Mouse (Mus musculus) neural tube, embryonic 13.5 days (tissue): ENCODE results near the gene S1pr2. TPM values are rescaled to one million over a fixed set of nuclear protein-coding genes. Genes with fewer than 3 reads are reported as not detected.

Experiments
- ATAC-seq: fragments of 200-750 bp; cut with Nextera tagmentation; 2 replicates; pipeline ENCODE4 v1.8.0; 2017; ENCODE audit warnings: low read depth, mild to moderate bottlenecking, moderate TSS enrichment, moderate library complexity
- H3K27ac ChIP-seq: fragments of 300-500 bp; sonication (generic); replicated peaks from 2 replicates; pipeline ENCODE4 v1.5.1; 2015; ENCODE audit warnings: moderate library complexity, mild to moderate bottlenecking, inconsistent platforms
- H3K27me3 ChIP-seq: fragments of 300-500 bp; sonication (generic); 2 replicates; pipeline ENCODE4 v1.6.1; 2015; ENCODE audit warnings: mild to moderate bottlenecking, inconsistent platforms
- H3K36me3 ChIP-seq: fragments of 300-500 bp; sonication (generic); 2 replicates; pipeline ENCODE4 v1.6.1; 2015; ENCODE audit warnings: mild to moderate bottlenecking, inconsistent platforms
- H3K4me1 ChIP-seq: fragments of 300-500 bp; sonication (generic); replicated peaks from 2 replicates; pipeline ENCODE4 v1.6.1; 2015; ENCODE audit warnings: inconsistent platforms
- H3K4me2 ChIP-seq: fragments of 300-500 bp; sonication (generic); 2 replicates; pipeline ENCODE4 v1.6.1; 2015; ENCODE audit warnings: inconsistent platforms, mild to moderate bottlenecking, moderate library complexity
- H3K4me3 ChIP-seq: fragments of 300-500 bp; sonication (generic); 2 replicates; pipeline ENCODE4 v1.5.1; 2015; ENCODE audit warnings: mild to moderate bottlenecking, inconsistent platforms
- H3K9ac ChIP-seq: fragments of 300-500 bp; sonication (generic); 2 replicates; pipeline ENCODE4 v1.6.1; 2015; ENCODE audit warnings: moderate library complexity, mild to moderate bottlenecking, inconsistent platforms
- H3K9me3 ChIP-seq: fragments of 300-500 bp; sonication (generic); 2 replicates; pipeline ENCODE4 v1.6.1; 2016; ENCODE audit warnings: inconsistent platforms
- WGBS: fragments of 180-500 bp; shearing (Covaris S2); methylation state at CpG from one replicate; pipeline ENCODE4 v1.1.7; 2015; 5-methylcytosine and 5-hydroxymethylcytosine counted together
- polyA plus RNA-seq: library from polyadenylated mRNA; unstranded; fragments of >200 nt; fragmentation: Nextera tagmentation; extraction: Ambion mirVana; gene quantifications from 2 replicates; pipeline ENCODE4 v1.2.1, GENCODE M21; 2015

S1pr2 gene
- polyA plus RNA-seq, 1 experiment from 2014 or later: 10.1 TPM

GRCm38 (mm10) chr9:20993165-20993898 lies 16.8 kb upstream of the S1pr2 start:
- no peak for ATAC-seq

DNA sequence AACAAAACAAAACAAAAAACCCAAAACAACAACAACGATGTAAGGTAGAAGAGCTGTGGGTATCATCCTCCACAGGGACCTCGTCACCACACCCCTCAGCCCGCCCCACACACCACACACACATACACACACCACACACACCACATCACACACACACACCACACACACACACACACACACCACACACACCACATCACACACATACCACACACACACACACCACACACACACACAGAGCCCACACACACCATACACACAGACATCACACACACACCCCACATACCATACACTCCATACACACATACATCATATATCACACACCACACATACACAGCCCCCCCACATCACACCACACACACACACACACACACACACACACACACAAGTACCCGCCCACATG lies 15.0 kb upstream of the S1pr2 start:
- no peaks in the 10 kb centered on the region for H3K9me3 ChIP-seq
- H3K4me3 ChIP-seq: no peak overlapping the region
- peaks cover 5% of the 10 kb centered on the region for H3K4me1 ChIP-seq
- ATAC-seq: no peak
- WGBS: 96% methylated on average over 4 of the region's 4 CpGs
- H3K9ac ChIP-seq: no peak overlapping the region
- H3K27me3 ChIP-seq: peaks cover 6% of the 10 kb centered on the region; the same call in 1 of the 2 replicates
- H3K36me3 ChIP-seq: no peaks in the 10 kb centered on the region
- no peak overlapping the region for H3K27ac ChIP-seq
- H3K4me2 ChIP-seq: no peak overlapping the region

More at GRCm38 (mm10) chr9:20993165-20993898, 16.8 kb upstream of the S1pr2 start:
- no peak overlapping the region for H3K4me2 ChIP-seq
- H3K4me1 ChIP-seq: peaks cover 5% of the 10 kb centered on the region
- H3K4me3 ChIP-seq: no peak overlapping the region
- no peaks in the 10 kb centered on the region for H3K36me3 ChIP-seq
- H3K27ac ChIP-seq: no peak overlapping the region
- H3K9me3 ChIP-seq: no peaks in the 10 kb centered on the region
- H3K27me3 ChIP-seq: peaks cover 2% of the 10 kb centered on the region; the same call in 1 of the 2 replicates
- no peak overlapping the region for H3K9ac ChIP-seq
- 49% methylated on average over 5 of the region's 5 CpGs for WGBS

- Histone ChIP-seq H3K27me3 (peaks cover 6% of the 10 kb centered on the region; the same call in 1 of the 2 replicates), H3K4me3 (no peak overlapping the region), H3K9me3 (no peaks in the 10 kb centered on the region), H3K27ac (no peak overlapping the region), H3K4me1 (peaks cover 5% of the 10 kb centered on the region), H3K4me2 (peak overlapping the region; percentile 26), H3K36me3 (no peaks in the 10 kb centered on the region), H3K9ac (peak overlapping the region; percentile 45; the same call in 1 of the 2 replicates)
- no peak for ATAC-seq
- WGBS: 5% methylated on average over 10 of the region's 10 CpGs
Measured at GRCm38 (mm10) chr9:20990861-20991260, 14.3 kb upstream of the S1pr2 start.

DNA sequence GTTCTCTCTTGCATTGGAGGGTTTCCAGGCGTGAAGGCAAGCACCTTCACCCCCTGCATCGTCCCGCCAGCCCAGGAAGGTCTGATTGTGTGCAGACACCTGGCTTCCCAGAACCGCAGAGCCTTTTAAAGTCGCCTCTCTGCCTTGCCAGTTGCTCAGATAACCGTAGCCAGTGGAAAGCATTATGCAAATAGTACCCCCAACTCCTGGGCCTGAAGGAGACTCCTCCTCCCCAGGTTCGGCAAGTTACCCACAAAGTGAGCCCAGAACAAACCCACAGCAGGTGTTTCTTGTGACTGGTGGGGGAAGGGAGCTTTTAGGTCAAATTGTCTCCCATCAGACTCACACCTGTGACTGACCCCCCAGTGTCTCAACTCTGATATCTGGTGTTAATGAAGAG lies 11.4 kb upstream of the S1pr2 start:
- H3K4me1 ChIP-seq: peaks cover 9% of the 10 kb centered on the region
- 31% methylated on average over 7 of the region's 7 CpGs for WGBS
- no peaks in the 10 kb centered on the region for H3K36me3 ChIP-seq
- no peak overlapping the region for H3K9ac ChIP-seq
- no peaks in the 10 kb centered on the region for H3K9me3 ChIP-seq
- no peak overlapping the region for H3K27ac ChIP-seq
- ATAC-seq: no peak
- H3K4me3 ChIP-seq: no peak overlapping the region
- peaks cover 6% of the 10 kb centered on the region; the same call in 1 of the 2 replicates for H3K27me3 ChIP-seq
- no peak overlapping the region for H3K4me2 ChIP-seq

GRCm38 (mm10) chr9:20986952-20987686 lies 10.5 kb upstream of the S1pr2 start:
- Histone ChIP-seq H3K27ac (no peak overlapping the region), H3K36me3 (no peaks in the 10 kb centered on the region), H3K27me3 (peaks cover 6% of the 10 kb centered on the region; the same call in 1 of the 2 replicates), H3K9ac (no peak overlapping the region), H3K4me1 (peaks cover 9% of the 10 kb centered on the region), H3K4me2 (no peak overlapping the region), H3K9me3 (no peaks in the 10 kb centered on the region), H3K4me3 (no peak overlapping the region)
- 64% methylated on average over 15 of the region's 15 CpGs for WGBS
- ATAC-seq: no peak

- H3K9me3 ChIP-seq: no peaks in the 10 kb centered on the region
- H3K4me2 ChIP-seq: no peak overlapping the region
- H3K4me1 ChIP-seq: 0 out of 2 replicates have a peak, but pooled peaks cover 4% of the 10 kb centered on the region
- no peaks in the 10 kb centered on the region for H3K36me3 ChIP-seq
- no peak overlapping the region for H3K4me3 ChIP-seq
- ATAC-seq: no peak
- no peak overlapping the region for H3K9ac ChIP-seq
- no peak overlapping the region for H3K27ac ChIP-seq
- H3K27me3 ChIP-seq: peaks cover 2% of the 10 kb centered on the region; the same call in 1 of the 2 replicates
- WGBS: 64% methylated on average over 5 of the region's 5 CpGs
Measured at GRCm38 (mm10) chr9:20983169-20983568, 6.6 kb upstream of the S1pr2 start.

DNA sequence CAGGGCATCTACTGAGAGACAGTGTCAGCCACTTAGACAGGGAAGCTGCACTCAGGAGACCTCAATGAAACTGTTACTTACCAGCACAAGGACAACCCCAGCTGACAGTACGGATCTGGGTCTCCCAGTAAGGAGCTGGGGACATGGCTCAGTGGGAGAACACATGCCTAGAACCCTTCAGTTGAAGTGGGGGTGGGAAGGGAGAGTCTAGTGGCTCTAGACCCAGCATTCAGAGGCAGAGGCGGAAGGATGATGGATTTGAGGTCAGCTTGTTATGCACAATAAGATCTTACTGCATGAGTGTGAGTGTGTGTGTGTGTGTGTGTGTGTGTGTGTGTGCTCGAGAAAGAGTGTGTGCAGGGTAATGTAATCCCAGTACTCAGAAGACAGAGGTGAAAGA lies 5.6 kb upstream of the S1pr2 start:
- Histone ChIP-seq H3K4me3 (no peak overlapping the region), H3K27ac (no peak overlapping the region), H3K4me2 (no peak overlapping the region), H3K9ac (no peak overlapping the region), H3K4me1 (0 out of 2 replicates have a peak, but pooled peaks cover 4% of the 10 kb centered on the region), H3K36me3 (no peaks in the 10 kb centered on the region), H3K9me3 (no peaks in the 10 kb centered on the region), H3K27me3 (no peaks in the 10 kb centered on the region)
- ATAC-seq: no peak
- 74% methylated on average over 3 of the region's 3 CpGs for WGBS

GRCm38 (mm10) chr9:20979769-20980168 lies 3.2 kb upstream of the S1pr2 start:
- H3K27me3 ChIP-seq: peaks cover under 1% of the 10 kb centered on the region; the same call in 1 of the 2 replicates
- H3K4me1 ChIP-seq: peaks cover 16% of the 10 kb centered on the region
- no peak overlapping the region for H3K4me3 ChIP-seq
- H3K9ac ChIP-seq: no peak overlapping the region
- no peak for ATAC-seq
- WGBS: 87% methylated on average over 7 of the region's 7 CpGs
- no peak overlapping the region for H3K4me2 ChIP-seq
- H3K36me3 ChIP-seq: no peaks in the 10 kb centered on the region
- no peaks in the 10 kb centered on the region for H3K9me3 ChIP-seq
- H3K27ac ChIP-seq: no peak overlapping the region

- Histone ChIP-seq H3K27me3 (peaks cover 6% of the 10 kb centered on the region; the same call in 1 of the 2 replicates), H3K4me3 (no peak overlapping the region), H3K4me1 (peaks cover 21% of the 10 kb centered on the region), H3K9me3 (no peaks in the 10 kb centered on the region), H3K36me3 (no peaks in the 10 kb centered on the region), H3K9ac (no peak overlapping the region), H3K27ac (no peak overlapping the region), H3K4me2 (no peak overlapping the region)
- WGBS: 71% methylated on average over 5 of the region's 5 CpGs
- no peak for ATAC-seq
Measured at GRCm38 (mm10) chr9:20979181-20979580, 2.6 kb upstream of the S1pr2 start.

GRCm38 (mm10) chr9:20978409-20979095 lies 2.0 kb upstream of the S1pr2 start:
- peaks cover 26% of the 10 kb centered on the region for H3K4me1 ChIP-seq
- 61% methylated on average over 10 of the region's 10 CpGs for WGBS
- no peaks in the 10 kb centered on the region for H3K9me3 ChIP-seq
- no peak overlapping the region for H3K27ac ChIP-seq
- no peaks in the 10 kb centered on the region for H3K36me3 ChIP-seq
- H3K4me2 ChIP-seq: no peak overlapping the region
- no peak for ATAC-seq
- no peak overlapping the region for H3K4me3 ChIP-seq
- H3K9ac ChIP-seq: no peak overlapping the region
- H3K27me3 ChIP-seq: peaks cover 6% of the 10 kb centered on the region; the same call in 1 of the 2 replicates

- Histone ChIP-seq H3K4me3 (peak overlapping the region; percentile 76), H3K27me3 (peaks cover 6% of the 10 kb centered on the region; the same call in 1 of the 2 replicates), H3K36me3 (no peaks in the 10 kb centered on the region), H3K4me1 (peaks cover 36% of the 10 kb centered on the region), H3K4me2 (peak overlapping the region; percentile 97), H3K27ac (peak overlapping the region; percentile 74; the same call in 1 of the 2 replicates), H3K9me3 (no peaks in the 10 kb centered on the region), H3K9ac (peak overlapping the region; percentile 88; the same call in 1 of the 2 replicates)
- 0 out of 2 replicates have a peak, but pooled peaks have one; percentile 12 for ATAC-seq
- 3% methylated on average over 4 of the region's 4 CpGs for WGBS
Measured at GRCm38 (mm10) chr9:20976961-20977689, 544 bp upstream of the S1pr2 start.
